Mouse (Mus musculus): ENCODE measurements at regions not wholly inside any gene's neighbourhood (a gene's known extent, or its start where the extent isn't known, plus 50 kb on each side); places are given as distances from the start of the nearest gene placed in this dataset.

- TF ChIP-seq CTCF (conservative IDR thresholded peaks at IDR 0.05; ENCODE audit: low read length) (no peak), NANOG (IDR thresholded peaks at IDR 0.05; ENCODE audit: borderline replicate concordance, low read length) (no peak), POU5F1 (IDR thresholded peaks at IDR 0.05; ENCODE audit: borderline replicate concordance, low read length) (no peak)
Measured at GRCm38 (mm10) chrX:110320250-110320649, 493.8 kb upstream of the Pou3f4 start.

Data from E14TG2a.4 (cell line).